Mouse (Mus musculus) neural tube, embryonic 14.5 days (tissue): ENCODE measurements around the gene Trmt1l. TPM values are rescaled to one million over a fixed set of nuclear protein-coding genes. Genes with fewer than 3 reads are reported as not detected.

ENCODE experiments used
- ATAC-seq: fragments of 200-750 bp; cut with Nextera tagmentation; 2 replicates; pipeline ENCODE4 v1.8.0; 2017; ENCODE audit warnings: low read depth, mild to moderate bottlenecking, moderate TSS enrichment, moderate library complexity
- H3K27ac ChIP-seq: fragments of 300-500 bp; sonication (generic); 2 replicates; pipeline ENCODE4 v1.5.1; 2014; ENCODE audit warnings: low read depth, mild to moderate bottlenecking, control low read depth, low read length, moderate library complexity, mixed read lengths
- H3K27me3 ChIP-seq: fragments of 300-500 bp; sonication (generic); 2 replicates; pipeline ENCODE4 v1.6.1; 2014; ENCODE audit warnings: low read length; ENCODE audit not compliant: control insufficient read depth, insufficient read depth
- H3K36me3 ChIP-seq: fragments of 300-500 bp; sonication (generic); 2 replicates; pipeline ENCODE4 v1.6.1; 2014; ENCODE audit warnings: low read length, mixed read lengths; ENCODE audit not compliant: control insufficient read depth, insufficient read depth
- H3K4me1 ChIP-seq: fragments of 300-500 bp; sonication (generic); 2 replicates; pipeline ENCODE4 v1.6.1; 2014; ENCODE audit warnings: low read length; ENCODE audit not compliant: control insufficient read depth, insufficient read depth
- H3K4me2 ChIP-seq: fragments of 300-500 bp; sonication (generic); 2 replicates; pipeline ENCODE4 v1.6.1; 2014; ENCODE audit warnings: mild to moderate bottlenecking, low read depth, low read length, control low read depth
- H3K4me3 ChIP-seq: fragments of 300-500 bp; sonication (generic); 2 replicates; pipeline ENCODE4 v1.5.1; 2014; ENCODE audit warnings: low read depth, low read length, control low read depth, mixed read lengths
- H3K9ac ChIP-seq: fragments of 300-500 bp; sonication (generic); replicated peaks from 2 replicates; pipeline ENCODE4 v1.6.1; 2014; ENCODE audit warnings: low read depth, mild to moderate bottlenecking, control low read depth, low read length, mixed read lengths
- H3K9me3 ChIP-seq: fragments of 300-500 bp; sonication (generic); 2 replicates; pipeline ENCODE4 v1.6.1; 2016; ENCODE audit warnings: low read length; ENCODE audit not compliant: control insufficient read depth
- WGBS: fragments of 180-500 bp; shearing (Covaris S2); extraction: QIAGEN DNeasy Blood & Tissue Kit; methylation state at CpG from one replicate; pipeline ENCODE4 v1.1.7; 2014; 5-methylcytosine and 5-hydroxymethylcytosine counted together
- polyA plus RNA-seq: library from polyadenylated mRNA; unstranded; fragments of >200 nt; fragmentation: Nextera tagmentation; extraction: Ambion mirVana; gene quantifications from 2 replicates; pipeline ENCODE4 v1.2.1, GENCODE M21; 2014

Trmt1l gene
- polyA plus RNA-seq, result 42.3 and 48.9 TPM in 2 replicates

DNA sequence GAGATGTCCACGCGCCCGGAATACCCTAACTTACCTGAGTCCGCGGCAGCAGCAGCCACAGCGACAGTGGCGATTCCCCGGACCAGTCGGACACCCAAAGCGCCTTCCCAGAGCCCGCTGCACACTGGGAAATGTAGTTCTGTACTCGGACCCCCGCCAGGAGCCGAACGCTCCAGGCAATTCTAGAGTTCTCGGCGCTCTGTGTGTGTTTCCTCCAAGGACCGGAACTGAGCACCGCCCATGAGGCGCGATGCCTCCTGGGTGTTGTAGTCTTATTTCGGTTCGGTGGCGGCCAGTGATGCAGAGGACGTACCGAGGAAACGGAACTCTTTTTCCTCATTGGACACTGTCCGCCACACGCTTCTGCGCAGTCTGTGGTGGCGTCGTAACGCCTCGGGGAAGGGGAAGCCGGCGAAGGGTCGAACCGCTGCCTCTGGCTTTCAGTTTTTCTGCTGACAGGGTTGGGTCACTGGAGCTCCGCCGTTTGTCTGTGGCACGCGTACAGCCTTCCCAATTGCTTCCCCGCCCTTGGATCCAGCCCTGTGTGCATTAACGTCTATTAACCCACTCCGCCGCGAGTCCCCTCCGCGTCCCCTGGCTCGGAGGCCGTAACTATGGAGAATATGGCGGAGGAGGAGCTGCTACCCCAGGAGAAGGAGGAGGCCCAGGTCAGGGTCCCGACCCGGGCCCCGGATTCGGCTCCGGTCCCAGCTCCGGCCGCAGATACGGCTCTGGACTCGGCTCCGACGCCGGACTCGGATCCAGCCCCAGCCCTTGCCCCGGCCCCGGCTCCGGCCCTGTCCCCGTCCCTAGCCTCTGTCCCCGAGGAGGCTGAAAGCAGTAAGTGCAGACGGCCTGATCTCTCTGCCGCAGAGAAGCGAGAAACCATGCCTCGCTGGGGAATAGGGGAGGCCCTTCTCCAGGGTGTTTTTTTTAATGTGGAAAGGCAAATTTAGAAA is at the start of gene Trmt1l, which contains the start of gene Swt1:
TSS of gene Trmt1l (plus strand) at position 280 of the 959 bp plus-strand sequence.
TSS of gene Swt1 (minus strand) at position 193 of the 959 bp plus-strand sequence.
- Histone ChIP-seq H3K4me3 (peak within 1 kb of the TSS; percentile 87), H3K9me3 (no peaks in the 10 kb centered on the region), H3K4me2 (peak within 1 kb of the TSS; percentile 61), H3K27ac (peak within 1 kb of the TSS; percentile 95), H3K36me3 (no peaks in the 10 kb centered on the region), H3K4me1 (peaks cover 17% of the 10 kb centered on the region), H3K27me3 (no peaks in the 10 kb centered on the region), H3K9ac (peak within 1 kb of the TSS; percentile 82)
- peak; percentile 100 for ATAC-seq
- WGBS, result under 1% methylated on average over 74 of the region's 74 CpGs

DNA sequence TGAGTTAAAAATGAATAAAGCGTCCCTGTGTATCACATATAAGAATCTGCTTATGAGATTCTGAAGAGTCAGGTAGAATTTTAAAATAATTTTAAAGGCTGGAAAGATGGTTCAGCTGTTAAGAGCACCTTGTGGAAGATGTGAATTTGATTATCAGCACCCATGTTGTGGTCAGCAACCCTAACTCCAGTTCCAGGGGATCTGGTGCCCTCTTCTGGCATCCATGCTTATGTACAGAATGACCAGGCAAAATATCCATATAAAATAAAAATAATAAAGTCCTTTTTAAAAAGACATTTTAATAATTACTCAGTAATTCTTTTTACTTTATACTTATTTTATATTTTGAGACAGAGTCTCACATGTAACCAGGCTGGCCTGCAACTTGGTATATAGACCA is 38.3 kb upstream of the Trmt1l start:
- no peak overlapping the region for H3K27ac ChIP-seq
- H3K4me3 ChIP-seq, result no peak overlapping the region
- ATAC-seq, result no peak
- H3K9me3 ChIP-seq, result no peaks in the 10 kb centered on the region
- no peak overlapping the region for H3K9ac ChIP-seq
- no peak overlapping the region for H3K4me2 ChIP-seq
- no peaks in the 10 kb centered on the region for H3K4me1 ChIP-seq
- 95% methylated on average over 1 of the region's 1 CpGs for WGBS
- H3K27me3 ChIP-seq, result no peaks in the 10 kb centered on the region
- H3K36me3 ChIP-seq, result 0 out of 2 replicates have a peak, but pooled peaks cover 1% of the 10 kb centered on the region

DNA sequence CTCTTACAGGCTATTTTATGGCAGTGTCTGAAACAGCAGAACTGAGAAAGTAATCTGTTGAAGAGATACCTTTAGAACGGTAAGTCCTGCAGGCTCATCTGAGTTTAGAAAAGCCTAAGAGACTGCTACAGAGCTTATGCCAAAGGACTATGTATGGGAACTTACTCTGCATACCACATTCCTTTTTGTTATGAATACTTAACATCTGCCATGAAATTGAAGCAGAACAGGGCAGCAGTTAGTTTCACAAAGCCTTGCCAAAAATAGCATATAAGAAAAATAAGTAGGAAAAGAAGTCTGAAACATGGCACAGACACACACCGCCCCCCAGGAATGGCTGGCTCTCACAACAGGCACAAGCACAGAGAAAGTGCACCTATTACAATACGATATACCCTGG is 18.5 kb upstream of the Trmt1l start:
- no peak overlapping the region for H3K4me2 ChIP-seq
- WGBS, result 91% methylated on average over 3 of the region's 3 CpGs
- H3K9me3 ChIP-seq, result no peaks in the 10 kb centered on the region
- no peaks in the 10 kb centered on the region for H3K36me3 ChIP-seq
- H3K4me1 ChIP-seq, result no peaks in the 10 kb centered on the region
- no peak overlapping the region for H3K4me3 ChIP-seq
- H3K27ac ChIP-seq, result no peak overlapping the region
- no peak overlapping the region for H3K9ac ChIP-seq
- no peaks in the 10 kb centered on the region for H3K27me3 ChIP-seq
- no peak for ATAC-seq

DNA sequence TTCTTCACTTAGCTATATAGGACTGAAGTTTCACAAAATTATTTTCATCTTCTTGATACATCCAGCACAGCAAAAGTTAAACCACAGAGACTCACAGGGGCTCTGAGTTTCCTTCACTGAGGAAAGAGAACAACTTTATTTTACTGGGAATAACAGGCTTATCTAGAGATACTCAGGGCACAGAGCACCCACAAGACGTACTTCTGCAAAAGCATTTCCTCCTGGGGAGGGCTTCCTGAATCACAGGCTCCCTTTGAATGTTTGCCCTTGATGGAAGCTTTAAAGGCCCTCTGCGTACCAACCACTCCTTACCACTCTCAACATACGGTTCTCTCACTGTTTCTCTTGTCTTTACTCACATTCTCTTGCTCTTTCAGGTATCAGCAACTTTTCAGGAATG is 6.2 kb upstream of the Trmt1l start:
- H3K9me3 ChIP-seq, result no peaks in the 10 kb centered on the region
- H3K36me3 ChIP-seq, result peaks cover 5% of the 10 kb centered on the region; the same call in 1 of the 2 replicates
- H3K9ac ChIP-seq, result no peak overlapping the region
- H3K27me3 ChIP-seq, result no peaks in the 10 kb centered on the region
- ATAC-seq, result no peak
- 89% methylated on average over 3 of the region's 3 CpGs for WGBS
- no peak overlapping the region for H3K4me3 ChIP-seq
- no peak overlapping the region for H3K27ac ChIP-seq
- peaks cover 4% of the 10 kb centered on the region; the same call in 1 of the 2 replicates for H3K4me1 ChIP-seq
- no peak overlapping the region for H3K4me2 ChIP-seq

DNA sequence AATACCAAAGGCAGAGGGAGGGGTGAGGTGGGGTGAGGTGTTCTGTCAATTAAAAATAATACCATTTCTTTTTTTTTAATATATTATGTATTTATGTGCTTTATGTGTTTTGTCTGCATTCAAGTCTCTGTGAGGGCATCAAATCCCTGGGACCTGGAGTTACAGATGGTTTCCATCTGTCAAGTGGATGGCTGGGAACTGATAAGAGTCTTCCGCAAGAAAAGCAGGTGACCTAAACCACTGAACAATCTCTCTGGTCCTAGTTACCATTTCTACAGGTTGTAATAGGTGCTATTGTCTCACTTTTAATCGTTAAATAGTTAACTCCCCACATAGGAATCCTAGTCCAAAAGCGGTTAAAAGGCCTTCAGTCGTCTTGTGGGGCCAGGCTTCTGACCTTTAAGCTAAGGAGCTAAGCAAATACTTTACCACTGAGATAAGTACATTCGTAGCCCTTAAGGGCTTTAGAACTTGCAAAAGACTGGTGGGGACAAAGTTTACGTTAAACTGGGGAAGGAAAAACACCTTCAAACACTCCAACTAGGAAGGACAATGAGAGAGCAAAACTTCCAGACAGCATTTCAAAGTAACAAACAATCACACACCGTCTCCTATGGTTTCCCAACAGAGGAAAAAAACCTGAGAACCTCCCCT is 1.3 kb upstream of the Trmt1l start:
- Histone ChIP-seq H3K27ac (no peak overlapping the region), H3K4me2 (peak overlapping the region; percentile 60), H3K9ac (no peak overlapping the region), H3K4me3 (peak overlapping the region; percentile 87; the same call in 1 of the 2 replicates), H3K36me3 (no peaks in the 10 kb centered on the region), H3K9me3 (no peaks in the 10 kb centered on the region), H3K27me3 (no peaks in the 10 kb centered on the region), H3K4me1 (peaks cover 17% of the 10 kb centered on the region)
- ATAC-seq, result no peak
- WGBS, result 35% methylated on average over 7 of the region's 7 CpGs

DNA sequence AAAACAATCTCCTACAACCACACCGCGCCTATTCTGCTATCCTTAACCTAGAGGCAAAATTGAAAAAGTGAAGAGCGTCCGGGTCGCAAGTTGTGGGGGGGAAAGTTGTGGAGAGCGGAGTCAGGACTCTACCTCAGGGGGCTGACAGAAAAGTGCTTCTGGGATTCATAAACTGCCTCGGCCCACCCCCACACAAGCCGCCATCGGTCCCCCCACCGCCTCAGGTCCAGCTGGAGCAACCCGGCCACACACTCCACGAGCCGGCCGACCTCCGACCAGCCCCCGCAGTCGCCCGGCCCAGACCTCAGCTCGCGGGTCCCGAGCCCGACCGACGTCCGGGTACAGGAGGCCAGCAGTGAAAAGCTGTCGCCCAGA is 467 bp upstream of the Trmt1l start:
- under 1% methylated on average over 26 of the region's 26 CpGs for WGBS
- H3K27me3 ChIP-seq, result no peaks in the 10 kb centered on the region
- H3K27ac ChIP-seq, result peak overlapping the region; percentile 60
- H3K36me3 ChIP-seq, result no peaks in the 10 kb centered on the region
- peak overlapping the region; percentile 72 for H3K9ac ChIP-seq
- peaks cover 17% of the 10 kb centered on the region for H3K4me1 ChIP-seq
- no peaks in the 10 kb centered on the region for H3K9me3 ChIP-seq
- H3K4me3 ChIP-seq, result peak overlapping the region; percentile 87
- peak overlapping the region; percentile 60 for H3K4me2 ChIP-seq
- no peak; the same call in 1 of the 2 replicates for ATAC-seq

DNA sequence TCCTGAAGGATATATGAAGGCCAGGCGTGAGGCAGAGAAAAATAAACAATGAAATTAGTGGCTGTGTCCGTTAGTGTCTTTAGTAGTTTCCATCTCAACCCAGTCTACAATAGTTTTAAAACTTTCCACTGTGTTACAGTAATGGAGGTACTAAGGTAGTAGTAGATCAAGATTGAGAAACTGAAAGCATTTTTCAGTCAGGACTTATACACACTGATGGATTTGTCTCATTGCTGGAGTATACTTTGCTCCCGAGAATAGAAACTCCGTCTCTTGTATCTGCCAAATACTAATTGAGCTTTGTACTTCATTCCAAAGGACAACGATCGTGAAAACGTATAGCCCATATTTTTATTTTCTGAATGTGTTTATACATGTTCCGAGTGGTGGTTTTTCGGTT is 974 bp downstream of the Trmt1l start:
- ATAC-seq, result no peak
- peak overlapping the region; percentile 87 for H3K4me3 ChIP-seq
- H3K36me3 ChIP-seq, result no peaks in the 10 kb centered on the region
- WGBS, result 44% methylated on average over 9 of the region's 9 CpGs
- peak overlapping the region; percentile 82 for H3K9ac ChIP-seq
- H3K4me1 ChIP-seq, result peaks cover 17% of the 10 kb centered on the region
- H3K27me3 ChIP-seq, result no peaks in the 10 kb centered on the region
- peak overlapping the region; percentile 61 for H3K4me2 ChIP-seq
- H3K27ac ChIP-seq, result peak overlapping the region; percentile 95
- no peaks in the 10 kb centered on the region for H3K9me3 ChIP-seq

DNA sequence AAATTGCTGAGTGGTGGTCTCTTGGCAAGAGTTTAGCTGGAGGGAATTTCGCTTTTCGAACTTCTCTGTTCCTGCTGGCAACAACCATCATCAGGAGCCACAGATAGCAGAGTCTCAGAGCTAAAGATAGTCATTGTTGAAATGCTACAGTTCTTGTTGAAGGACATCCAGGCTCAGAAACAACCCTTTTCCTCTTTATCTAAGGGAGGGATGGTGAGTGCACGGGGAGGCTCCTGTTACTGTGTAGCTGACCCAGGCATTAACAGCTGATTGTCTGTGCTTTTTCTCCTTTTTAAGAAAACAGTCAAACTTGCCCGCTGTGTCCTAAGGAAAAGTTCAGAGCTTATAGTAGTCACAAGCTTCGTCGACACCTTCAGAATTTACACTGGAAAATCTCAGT is 7.1 kb downstream of the Trmt1l start:
- Histone ChIP-seq H3K36me3 (peaks cover 35% of the 10 kb centered on the region), H3K4me3 (no peak overlapping the region), H3K4me2 (no peak overlapping the region), H3K4me1 (no peaks in the 10 kb centered on the region), H3K9me3 (no peaks in the 10 kb centered on the region), H3K27me3 (no peaks in the 10 kb centered on the region), H3K9ac (no peak overlapping the region), H3K27ac (no peak overlapping the region)
- ATAC-seq, result no peak
- WGBS, result 95% methylated on average over 6 of the region's 6 CpGs

DNA sequence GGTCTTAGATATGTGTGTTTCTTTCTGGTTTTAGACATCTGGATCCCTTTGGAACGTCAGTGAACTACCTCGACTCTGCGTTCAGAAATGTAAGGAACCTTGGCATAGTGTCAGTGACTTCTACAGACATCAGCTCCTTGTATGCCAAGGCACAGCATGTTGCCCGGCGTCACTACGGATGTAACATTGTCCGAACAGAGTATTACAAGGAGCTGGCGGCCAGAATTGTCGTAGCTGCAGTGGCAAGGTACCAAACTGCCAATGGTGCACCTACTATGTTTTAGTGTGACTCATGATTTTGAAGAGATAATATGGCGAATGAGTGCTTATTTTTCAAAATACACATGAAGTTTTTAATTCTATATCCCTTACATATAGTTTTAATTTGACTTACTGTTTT is 21.5 kb downstream of the Trmt1l start:
- no peaks in the 10 kb centered on the region for H3K4me1 ChIP-seq
- no peak for ATAC-seq
- no peak overlapping the region for H3K4me3 ChIP-seq
- no peak overlapping the region for H3K4me2 ChIP-seq
- 95% methylated on average over 10 of the region's 10 CpGs for WGBS
- H3K9ac ChIP-seq, result no peak overlapping the region
- H3K27me3 ChIP-seq, result no peaks in the 10 kb centered on the region
- H3K27ac ChIP-seq, result no peak overlapping the region
- peaks cover 54% of the 10 kb centered on the region for H3K36me3 ChIP-seq
- no peaks in the 10 kb centered on the region for H3K9me3 ChIP-seq
